Mouse (Mus musculus) CH12.LX (cell line): ENCODE data around the gene Il17re. TPM values are rescaled to one million over a fixed set of nuclear protein-coding genes. Genes with fewer than 3 reads are reported as not detected.

Experiments used
- DNase-seq: peaks from one replicate; pipeline ENCODE4 v3.0.0-alpha.2; 2013; ENCODE audit errors: extremely low read depth
- H3K27ac ChIP-seq: 2 replicates; pipeline ENCODE4 v1.5.1; 2012; ENCODE audit warnings: low read depth, mild to moderate bottlenecking, control low read depth, moderate library complexity; ENCODE audit not compliant: insufficient read depth
- H3K27me3 ChIP-seq: replicated peaks from 2 replicates; pipeline ENCODE3; 2012; ENCODE audit warnings: inconsistent platforms
- H3K36me3 ChIP-seq, 2 experiments: replicated peaks in 1 of 2; 2 replicates each; pipeline versions ENCODE3 to v1.6.1; 2012; ENCODE audit warnings: inconsistent platforms in 1 of 2, low read length in 1 of 2, mild to moderate bottlenecking in 1 of 2, mixed read lengths in 1 of 2, moderate library complexity in 1 of 2; ENCODE audit not compliant: control insufficient read depth in 1 of 2, insufficient read depth in 1 of 2
- H3K4me1 ChIP-seq, 2 experiments: 2 replicates each; pipeline ENCODE4 v1.6.1; 2012; ENCODE audit warnings: inconsistent platforms in 1 of 2, moderate library complexity in 1 of 2; ENCODE audit not compliant: insufficient read depth in 2 of 2, control insufficient read depth in 1 of 2
- H3K4me2 ChIP-seq: 2 replicates; pipeline ENCODE4 v1.6.1; 2012; ENCODE audit warnings: low read depth, mild to moderate bottlenecking, control low read depth; ENCODE audit not compliant: poor library complexity, insufficient read depth, severe bottlenecking
- H3K4me3 ChIP-seq, 3 experiments: fragments of 150-350 bp in 1 of 3; sonication (generic) in 1 of 3; replicated peaks in 1 of 3; 2 replicates each; pipeline versions ENCODE3 to v1.5.1; 2011 to 2012; ENCODE audit warnings: low read depth in 2 of 3, low read length in 2 of 3, mild to moderate bottlenecking in 2 of 3, moderate library complexity in 2 of 3, control low read depth in 1 of 3, improper control_type of control experiment in 1 of 3, inconsistent platforms in 1 of 3, mixed read lengths in 1 of 3; ENCODE audit not compliant: poor library complexity in 1 of 3
- H3K79me2 ChIP-seq: replicated peaks from 2 replicates; pipeline ENCODE4 v1.6.1; 2012; ENCODE audit warnings: mild to moderate bottlenecking, moderate library complexity; ENCODE audit not compliant: control insufficient read depth, poor library complexity, insufficient read depth, severe bottlenecking; ENCODE audit errors: extremely low read depth
- H3K9ac ChIP-seq: 2 replicates; pipeline ENCODE4 v1.6.1; 2012; ENCODE audit warnings: low read depth, mild to moderate bottlenecking, control low read depth, moderate library complexity; ENCODE audit not compliant: insufficient read depth
- H3K9me3 ChIP-seq: replicated peaks from 2 replicates; pipeline ENCODE3; 2012; ENCODE audit warnings: low read length, inconsistent platforms, mixed read lengths
- BHLHE40 ChIP-seq: IDR thresholded peaks from 2 replicates; pipeline ENCODE4 v1.6.1; 2011; ENCODE audit warnings: mild to moderate bottlenecking, low read depth, low read length, improper control_type of control experiment
- CTCF ChIP-seq, 2 experiments: IDR thresholded peaks in 1 of 2; conservative IDR thresholded peaks in 1 of 2; 2 replicates each; pipeline ENCODE4 v1.5.1; 2011 to 2012; ENCODE audit warnings: low read depth in 2 of 2, low read length in 2 of 2, improper control_type of control experiment in 1 of 2, inconsistent platforms in 1 of 2, mild to moderate bottlenecking in 1 of 2, moderate library complexity in 1 of 2
- E2F4 ChIP-seq: IDR thresholded peaks from 2 replicates; pipeline ENCODE4 v1.6.1; 2011; ENCODE audit warnings: low read depth, low read length, improper control_type of control experiment; ENCODE audit not compliant: insufficient replicate concordance
- ELF1 ChIP-seq: IDR thresholded peaks from 2 replicates; pipeline ENCODE4 v1.6.1; 2014; ENCODE audit warnings: low read depth, mild to moderate bottlenecking, inconsistent platforms, low read length, improper control_type of control experiment
- HCFC1 ChIP-seq: IDR thresholded peaks from 2 replicates; pipeline ENCODE4 v1.6.1; 2012; ENCODE audit warnings: low read depth, mild to moderate bottlenecking, inconsistent platforms, low read length, improper control_type of control experiment
- KAT2A ChIP-seq: IDR thresholded peaks from 2 replicates; pipeline ENCODE4 v1.6.1; 2012; ENCODE audit warnings: low read length, improper control_type of control experiment, inconsistent platforms; ENCODE audit not compliant: insufficient replicate concordance
- MAFK ChIP-seq: IDR thresholded peaks from 2 replicates; pipeline ENCODE4 v1.6.1; 2011; ENCODE audit warnings: low read length, improper control_type of control experiment; ENCODE audit not compliant: insufficient replicate concordance
- MAX ChIP-seq: IDR thresholded peaks from 2 replicates; pipeline ENCODE4 v1.6.1; 2011; ENCODE audit warnings: low read length, improper control_type of control experiment
- MAZ ChIP-seq: IDR thresholded peaks from 2 replicates; pipeline ENCODE4 v1.6.1; 2012; ENCODE audit warnings: low read depth, mild to moderate bottlenecking, inconsistent platforms, low read length, improper control_type of control experiment, moderate library complexity
- MYC ChIP-seq: IDR thresholded peaks from 2 replicates; pipeline ENCODE4 v1.6.1; 2011; ENCODE audit warnings: low read depth, mild to moderate bottlenecking, improper control_type of control experiment, low read length
- NELFE ChIP-seq: IDR thresholded peaks from 2 replicates; pipeline ENCODE4 v1.6.1; 2011; ENCODE audit warnings: low read depth, low read length, improper control_type of control experiment
- NRF1 ChIP-seq: IDR thresholded peaks from 2 replicates; pipeline ENCODE4 v1.6.1; 2014; ENCODE audit warnings: low read depth, mild to moderate bottlenecking, inconsistent platforms, low read length, improper control_type of control experiment, moderate library complexity
- PAX5 ChIP-seq: IDR thresholded peaks from 2 replicates; pipeline ENCODE4 v1.6.1; 2012; ENCODE audit warnings: low read length, inconsistent platforms, mixed read lengths
- POLR2A ChIP-seq: IDR thresholded peaks from 2 replicates; pipeline ENCODE4 v1.6.1; 2011; ENCODE audit warnings: low read depth, mild to moderate bottlenecking, improper control_type of control experiment, low read length
- POLR2AphosphoS2 ChIP-seq: IDR thresholded peaks from 2 replicates; pipeline ENCODE4 v1.6.1; 2011; ENCODE audit warnings: low read depth, low read length, improper control_type of control experiment
- RCOR1 ChIP-seq: conservative IDR thresholded peaks from 2 replicates; pipeline ENCODE4 v1.6.1; 2012; ENCODE audit warnings: low read depth, mild to moderate bottlenecking, inconsistent platforms, low read length, improper control_type of control experiment
- SMC3 ChIP-seq: IDR thresholded peaks from 2 replicates; pipeline ENCODE4 v1.6.1; 2011; ENCODE audit warnings: low read depth, low read length, improper control_type of control experiment
- TBP ChIP-seq: conservative IDR thresholded peaks from 2 replicates; pipeline ENCODE4 v1.6.1; 2011; ENCODE audit warnings: low read depth, low read length, improper control_type of control experiment
- USF2 ChIP-seq: conservative IDR thresholded peaks from 2 replicates; pipeline ENCODE4 v1.6.1; 2011; ENCODE audit warnings: low read depth, low read length, improper control_type of control experiment
- ZC3H11A ChIP-seq: IDR thresholded peaks from 2 replicates; pipeline ENCODE4 v1.6.1; 2012; ENCODE audit warnings: low read depth, mild to moderate bottlenecking, inconsistent platforms, low read length, improper control_type of control experiment
- ZKSCAN1 ChIP-seq: IDR thresholded peaks from 2 replicates; pipeline ENCODE4 v1.6.1; 2012; ENCODE audit warnings: low read depth, inconsistent platforms, low read length, improper control_type of control experiment, borderline replicate concordance
- dilution Hi-C: fragments of 300-500 bp; cut with MboI; formaldehyde crosslinking; loops from 2 replicates; pipeline ENCODE4 v1.14.3; 2020; ENCODE audit warnings: low sequenced_read_pairs; ENCODE audit not compliant: extremely low pct_unique_long_range_greater_than_20kb, extremely low pct_ligation_motif_present
- in situ Hi-C: fragments of 300-500 bp; cut with MboI; formaldehyde crosslinking; loops from 3 replicates; pipeline ENCODE4 v1.14.3; 2019; ENCODE audit warnings: low sequenced_read_pairs, low pct_ligation_motif_present, low pct_unique_long_range_greater_than_20kb, mixed read lengths
- polyA plus RNA-seq: library from polyadenylated mRNA; unstranded; fragments of >175 nt; gene quantifications from 2 replicates; pipeline ENCODE4 v1.2.1, GENCODE M21; 2012; ENCODE audit warnings: low read depth; ENCODE audit not compliant: insufficient read length
- total RNA-seq, 2 experiments: library from RNA; depleted of rRNA; stranded (reverse); fragments of 300-350 nt in 1 of 2; fragments of >200 nt in 1 of 2; gene quantifications; 2 replicates each; pipeline ENCODE4 v1.2.3; 2012 to 2014

Il17re gene
- total and polyA plus RNA-seq, 3 experiments, result 0.13 TPM; not detected in 1

- peaks cover 6 to 38% of the 10 kb centered on the region in 2 experiments for H3K4me1 ChIP-seq
- dilution Hi-C loops, result no loop called here
- H3K4me2 ChIP-seq, result no peak overlapping the region
Observed at GRCm38 (mm10) chr6:113438721-113439430, 19.4 kb upstream of the Il17re start.

GRCm38 (mm10) chr6:113440686-113441085 lies 17.6 kb upstream of the Il17re start:
- Histone ChIP-seq H3K27me3 (no peaks in the 10 kb centered on the region), H3K9me3 (no peaks in the 10 kb centered on the region), H3K27ac (no peak overlapping the region), H3K4me3 (no peak overlapping the region), H3K4me2 (no peak overlapping the region), H3K36me3 (peaks cover 3 to 10% of the 10 kb centered on the region in 2 experiments), H3K79me2 (peaks cover 13% of the 10 kb centered on the region), H3K9ac (no peak overlapping the region), H3K4me1 (peaks cover 4 to 37% of the 10 kb centered on the region in 2 experiments)
- dilution Hi-C loops (no loop called here), in situ Hi-C loops (no loop called here)
- TF ChIP-seq TBP, result no peak
- no peak for TF ChIP-seq SMC3
- no peak for TF ChIP-seq PAX5
- TF ChIP-seq NRF1, result no peak
- TF ChIP-seq MAZ, result no peak
- no peak for TF ChIP-seq USF2
- TF ChIP-seq KAT2A, result no peak
- no peak for TF ChIP-seq MAFK
- no peak for TF ChIP-seq CTCF (conservative IDR thresholded peaks at IDR 0.05 in 1 of 2, IDR thresholded peaks at IDR 0.05 in 1 of 2; ENCODE audit: low read depth in 2 of 2, low read length in 2 of 2)
- TF ChIP-seq MAX, result no peak
- no peak for TF ChIP-seq RCOR1
- TF ChIP-seq ZC3H11A, result no peak
- TF ChIP-seq ZKSCAN1, result no peak
- TF ChIP-seq POLR2A, result no peak
- TF ChIP-seq MYC, result no peak
- no peak for TF ChIP-seq NELFE
- TF ChIP-seq, all 38 proteins: peak for 0
- no peak for DNase-seq

More at GRCm38 (mm10) chr6:113438721-113439430, 19.4 kb upstream of the Il17re start:
- in situ Hi-C loops, result no loop called here
- no peaks in the 10 kb centered on the region for H3K36me3 ChIP-seq
- H3K4me3 ChIP-seq, result no peak overlapping the region
- H3K9ac ChIP-seq, result no peak overlapping the region
- no peak overlapping the region for H3K27ac ChIP-seq
- peaks cover 13% of the 10 kb centered on the region for H3K79me2 ChIP-seq
- peak; percentile 57 for DNase-seq
- TF ChIP-seq E2F4 (no peak), TBP (no peak), HCFC1 (no peak), BHLHE40 (no peak), MAX (no peak), POLR2AphosphoS2 (no peak), ELF1 (peak; percentile 75)
- no peaks in the 10 kb centered on the region for H3K9me3 ChIP-seq
- H3K27me3 ChIP-seq, result no peaks in the 10 kb centered on the region
